Comparison of ENCODE assay signal across 12 mouse cellular contexts in the genomic region with DNA sequence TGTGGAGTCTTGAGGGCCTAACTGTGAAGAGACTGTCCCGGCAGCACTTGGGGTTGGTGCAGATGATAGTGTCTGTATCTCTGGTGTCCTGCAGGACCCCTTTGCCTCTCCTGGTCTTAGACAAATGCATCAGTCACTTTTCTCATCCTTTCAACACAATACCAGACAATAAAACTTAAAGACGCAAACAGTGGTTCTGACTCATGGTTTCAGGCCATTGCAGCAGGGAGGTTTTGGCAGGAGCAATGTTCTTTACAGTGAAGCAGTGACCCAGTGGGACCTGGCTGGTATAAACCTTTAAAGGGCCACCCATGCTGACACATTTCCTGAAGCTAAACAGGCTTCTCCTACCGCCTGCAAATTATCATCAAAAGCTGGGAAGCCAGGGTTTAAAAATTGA. TPM values are rescaled to one million over a fixed set of nuclear protein-coding genes. Genes with fewer than 3 reads are reported as not detected.
DNase-seq lines count a peak whose midpoint lies in the region; ATAC-seq and TF ChIP-seq lines count a peak whose summit lies in the region.
"Had no signal": no experiment of that assay in that cellular context is flagged by ENCODE, and none has a peak within 500 bp of the region (broad histone marks: within the 10 kb centered on the region; RNA-seq: fewer than 3 reads in every experiment).

No protein-coding gene starts in this region.

- H3K9ac ChIP-seq in intestine, embryonic 14.5 days (ENCODE audit: low read length), result no peak overlapping the region
- no peak overlapping the region for H3K9ac ChIP-seq in intestine, postnatal 0 days (ENCODE audit: low read depth, low read length)
- no peak overlapping the region for H3K9ac ChIP-seq in stomach, embryonic 16.5 days (ENCODE audit: low read length)
- H3K9ac ChIP-seq in hindbrain, embryonic 13.5 days, result no peak overlapping the region
- H3K9ac ChIP-seq: forebrain, postnatal 0 days; neural tube, embryonic 12.5 days had no signal

- no peak for ATAC-seq in intestine, embryonic 14.5 days (replicated peaks; ENCODE audit: low FRiP score, low TSS enrichment, low read depth)
- no peak for ATAC-seq in intestine, postnatal 0 days
- no peak for ATAC-seq in stomach, embryonic 16.5 days (ENCODE audit: insufficient read depth, low FRiP score)
- ATAC-seq in hindbrain, embryonic 13.5 days (ENCODE audit: low FRiP score), result no peak

- H3K27ac ChIP-seq in intestine, embryonic 14.5 days (ENCODE audit: low read depth), result peak overlapping the region; percentile 57
- H3K27ac ChIP-seq in intestine, postnatal 0 days (ENCODE audit: low read depth, low read length), result no peak overlapping the region
- peak overlapping the region; percentile 91; the same call in 1 of the 2 replicates for H3K27ac ChIP-seq in brown adipose tissue, adult 24 weeks (replicated peaks; ENCODE audit: low read depth, low read length)
- H3K27ac ChIP-seq in stomach, embryonic 16.5 days (ENCODE audit: low read length), result 0 out of 2 replicates have a peak overlapping the region, but pooled peaks have one; percentile 14
- H3K27ac ChIP-seq in hindbrain, embryonic 13.5 days, result no peak overlapping the region
- H3K27ac ChIP-seq: neural tube, embryonic 12.5 days had no signal

- DNase-seq in intestine, embryonic 14.5 days (ENCODE audit: low spot score), result no peak
- DNase-seq in testis, postnatal 10 days (ENCODE audit: low spot score), result peak; percentile 20
- DNase-seq in testis, postnatal 14 days (ENCODE audit: low spot score), result no peak
- DNase-seq: cerebellum, adult 18-20 months; forebrain, postnatal 0 days; midbrain, embryonic 14.5 days had no signal

- no peaks in the 10 kb centered on the region for H3K36me3 ChIP-seq in intestine, embryonic 14.5 days (ENCODE audit: control insufficient read depth, insufficient read depth, low read length)
- H3K36me3 ChIP-seq in intestine, postnatal 0 days (ENCODE audit: control insufficient read depth, insufficient read depth), result no peaks in the 10 kb centered on the region
- H3K36me3 ChIP-seq in stomach, embryonic 16.5 days (ENCODE audit: control insufficient read depth, insufficient read depth, low read length), result no peaks in the 10 kb centered on the region
- H3K36me3 ChIP-seq in hindbrain, embryonic 13.5 days, result no peaks in the 10 kb centered on the region
- H3K36me3 ChIP-seq: neural tube, embryonic 12.5 days had no signal

- no peak overlapping the region for H3K4me2 ChIP-seq in intestine, embryonic 14.5 days (ENCODE audit: low read length)
- no peak overlapping the region for H3K4me2 ChIP-seq in intestine, postnatal 0 days (replicated peaks; ENCODE audit: low read depth)
- no peak overlapping the region for H3K4me2 ChIP-seq in stomach, embryonic 16.5 days (ENCODE audit: low read depth, low read length)
- no peak overlapping the region for H3K4me2 ChIP-seq in hindbrain, embryonic 13.5 days
- H3K4me2 ChIP-seq: neural tube, embryonic 12.5 days had no signal

- H3K9me3 ChIP-seq in intestine, embryonic 14.5 days (ENCODE audit: control insufficient read depth, low read length), result no peaks in the 10 kb centered on the region
- no peaks in the 10 kb centered on the region for H3K9me3 ChIP-seq in intestine, postnatal 0 days (ENCODE audit: control insufficient read depth)
- no peaks in the 10 kb centered on the region for H3K9me3 ChIP-seq in stomach, embryonic 16.5 days (replicated peaks; ENCODE audit: control insufficient read depth, low read length)
- H3K9me3 ChIP-seq in hindbrain, embryonic 13.5 days, result no peaks in the 10 kb centered on the region
- H3K9me3 ChIP-seq: neural tube, embryonic 12.5 days had no signal

- peaks cover 25% of the 10 kb centered on the region for H3K4me1 ChIP-seq in intestine, embryonic 14.5 days (replicated peaks; ENCODE audit: control insufficient read depth, insufficient read depth, low read length)
- peaks cover 9% of the 10 kb centered on the region; the same call in 1 of the 2 replicates for H3K4me1 ChIP-seq in intestine, postnatal 0 days (replicated peaks; ENCODE audit: control insufficient read depth, insufficient read depth, low read length)
- H3K4me1 ChIP-seq in brown adipose tissue, adult 24 weeks (ENCODE audit: control insufficient read depth, insufficient read depth, insufficient read length, low read length), result peaks cover 29% of the 10 kb centered on the region
- peaks cover 25% of the 10 kb centered on the region for H3K4me1 ChIP-seq in stomach, embryonic 16.5 days (ENCODE audit: control insufficient read depth, insufficient read depth, low read length)
- H3K4me1 ChIP-seq in hindbrain, embryonic 13.5 days (replicated peaks), result peaks cover 6% of the 10 kb centered on the region; the same call in 1 of the 2 replicates
- H3K4me1 ChIP-seq: neural tube, embryonic 12.5 days had no signal

- H3K4me3 ChIP-seq in intestine, embryonic 14.5 days (ENCODE audit: low read depth, low read length), result no peak overlapping the region
- H3K4me3 ChIP-seq in intestine, postnatal 0 days (ENCODE audit: low read depth, low read length), result no peak overlapping the region
- H3K4me3 ChIP-seq in brown adipose tissue, adult 24 weeks (ENCODE audit: insufficient read depth, low read depth, low read length), result no peak overlapping the region
- H3K4me3 ChIP-seq in stomach, embryonic 16.5 days (replicated peaks; ENCODE audit: low read length), result no peak overlapping the region
- H3K4me3 ChIP-seq in hindbrain, embryonic 13.5 days, result no peak overlapping the region
- H3K4me3 ChIP-seq: neural tube, embryonic 12.5 days had no signal

- H3K27me3 ChIP-seq in intestine, embryonic 14.5 days (replicated peaks; ENCODE audit: control insufficient read depth, insufficient read depth, low read length), result no peaks in the 10 kb centered on the region
- H3K27me3 ChIP-seq in intestine, postnatal 0 days (replicated peaks; ENCODE audit: control insufficient read depth, insufficient read depth, low read length), result no peaks in the 10 kb centered on the region
- H3K27me3 ChIP-seq in stomach, embryonic 16.5 days (ENCODE audit: control insufficient read depth, insufficient read depth, low read length), result no peaks in the 10 kb centered on the region
- H3K27me3 ChIP-seq in hindbrain, embryonic 13.5 days, result no peaks in the 10 kb centered on the region
- H3K27me3 ChIP-seq: neural tube, embryonic 12.5 days had no signal

- WGBS in intestine, embryonic 14.5 days, result 44% methylated on average over 3 of the region's 3 CpGs
- WGBS in intestine, postnatal 0 days, result 65% methylated on average over 3 of the region's 3 CpGs
- WGBS in stomach, embryonic 16.5 days, result 59% methylated on average over 3 of the region's 3 CpGs
- 85% methylated on average over 3 of the region's 3 CpGs for WGBS in hindbrain, embryonic 13.5 days

- no peak for TF ChIP-seq CTCF in intestine, postnatal 0 days (IDR thresholded peaks at IDR 0.05; ENCODE audit: low read depth)

RNA-seq across cellular contexts. Expression of a gene that starts 20.4 kb away (rescaled TPM):
- 0.18 TPM in 1 of 2 replicates, not detected in the other for polyA plus RNA-seq in intestine, embryonic 14.5 days (2014; fragmentation: Nextera tagmentation; extraction: Ambion mirVana)
- polyA plus RNA-seq in intestine, postnatal 0 days (2015; fragmentation: Nextera tagmentation; extraction: Ambion mirVana), result 0.44 and 0.48 TPM in 2 replicates
- not detected in 2 replicates for polyA plus RNA-seq in brown adipose tissue, adult 24 weeks (2012; ENCODE audit: insufficient read depth, insufficient read length, missing spikeins)
- 0.44 TPM in 1 of 2 replicates, not detected in the other for polyA plus RNA-seq in stomach, embryonic 16.5 days (2015; fragmentation: Nextera tagmentation; extraction: Ambion mirVana)
- polyA plus RNA-seq in hindbrain, embryonic 13.5 days (2015; fragmentation: Nextera tagmentation; extraction: Ambion mirVana), result not detected in 2 replicates
- polyA plus RNA-seq: forebrain, postnatal 0 days; hindbrain, embryonic 11.5 days; midbrain, embryonic 14.5 days; neural tube, embryonic 12.5 days had no signal

RNA-seq across cellular contexts. Expression of a gene that starts 20.5 kb away (rescaled TPM):
- polyA plus RNA-seq in intestine, embryonic 14.5 days (2014; fragmentation: Nextera tagmentation; extraction: Ambion mirVana), result 0.17 TPM in 1 of 2 replicates, not detected in the other
- 0.43 TPM in 2 replicates for polyA plus RNA-seq in intestine, postnatal 0 days (2015; fragmentation: Nextera tagmentation; extraction: Ambion mirVana)
- polyA plus RNA-seq in brown adipose tissue, adult 24 weeks (2012; ENCODE audit: insufficient read depth, insufficient read length, missing spikeins), result not detected in 2 replicates
- 1.0 and 1.2 TPM in 2 replicates for polyA plus RNA-seq in stomach, embryonic 16.5 days (2015; fragmentation: Nextera tagmentation; extraction: Ambion mirVana)
- 0.26 and 0.30 TPM in 2 replicates for polyA plus RNA-seq in hindbrain, embryonic 13.5 days (2015; fragmentation: Nextera tagmentation; extraction: Ambion mirVana)
- polyA plus RNA-seq: midbrain, embryonic 14.5 days; neural tube, embryonic 12.5 days had no signal

RNA-seq across cellular contexts. Expression of a gene that starts 41.3 kb away (rescaled TPM):
- polyA plus RNA-seq in intestine, embryonic 14.5 days (2014; fragmentation: Nextera tagmentation; extraction: Ambion mirVana), result 1.1 and 1.2 TPM in 2 replicates
- 0.89 and 1.7 TPM in 2 replicates for polyA plus RNA-seq in intestine, postnatal 0 days (2015; fragmentation: Nextera tagmentation; extraction: Ambion mirVana)
- 2.4 and 4.1 TPM in 2 replicates for polyA plus RNA-seq in brown adipose tissue, adult 24 weeks (2012; ENCODE audit: insufficient read depth, insufficient read length, missing spikeins)
- 1.6 and 2.6 TPM in 2 replicates for polyA plus RNA-seq in stomach, embryonic 16.5 days (2015; fragmentation: Nextera tagmentation; extraction: Ambion mirVana)
- polyA plus RNA-seq in hindbrain, embryonic 13.5 days (2015; fragmentation: Nextera tagmentation; extraction: Ambion mirVana), result 0.25 and 1.1 TPM in 2 replicates

Comparison
In these comparisons a context has a peak if more than half of its experiments do, and no peak if none do; other contexts are left out.
1. H3K27ac ChIP-seq: peak in intestine, embryonic 14.5 days (single experiment), brown adipose tissue, adult 24 weeks (single experiment) and stomach, embryonic 16.5 days (single experiment); none in intestine, postnatal 0 days (single experiment) and hindbrain, embryonic 13.5 days (single experiment).